In genomic region chr9:102933925-102934721, GRCm38 (mm10) we compare ENCODE assay signal across 8 mouse cellular contexts. TPM values are rescaled to one million over a fixed set of nuclear protein-coding genes. Genes with fewer than 3 reads are reported as not detected.
DNase-seq lines count a peak whose midpoint lies in the region; ATAC-seq and TF ChIP-seq lines count a peak whose summit lies in the region.

No protein-coding gene starts in this region.

- peak; percentile 9 for DNase-seq in kidney, postnatal 0 days (ENCODE audit: low spot score)
- DNase-seq in kidney, postnatal 10 days, result no peak
- DNase-seq in liver, postnatal 0 days, result peak; percentile 66
- no peak for DNase-seq in frontal cortex, postnatal 36 days (ENCODE audit: low spot score in 2 of 2)
- DNase-seq in layer of hippocampus, postnatal 10 days (ENCODE audit: low spot score in 2 of 2), result no peak
- DNase-seq in ovary, postnatal 36 days (ENCODE audit: low spot score), result no peak

- no peak overlapping the region for H3K27ac ChIP-seq in kidney, postnatal 0 days
- peak overlapping the region; percentile 46 for H3K27ac ChIP-seq in heart, embryonic 16.5 days (ENCODE audit: low read length)
- H3K27ac ChIP-seq in liver, postnatal 0 days (ENCODE audit: low read depth), result peak overlapping the region; percentile 17; the same call in 1 of the 2 replicates
- peak overlapping the region; percentile 19 for H3K27ac ChIP-seq in small intestine, adult 2 months (ENCODE audit: insufficient read depth, low read depth, low read length)

- H3K4me1 ChIP-seq in kidney, postnatal 0 days (replicated peaks; ENCODE audit: insufficient read depth, low read length), result no peaks in the 10 kb centered on the region
- peaks cover 5% of the 10 kb centered on the region; the same call in 1 of the 2 replicates for H3K4me1 ChIP-seq in heart, embryonic 16.5 days (ENCODE audit: control insufficient read depth, insufficient read depth, low read length)
- H3K4me1 ChIP-seq in liver, postnatal 0 days (ENCODE audit: insufficient read depth), result 0 out of 2 replicates have a peak, but pooled peaks cover 4% of the 10 kb centered on the region
- peaks cover 2% of the 10 kb centered on the region; the same call in 1 of the 2 replicates for H3K4me1 ChIP-seq in small intestine, adult 2 months (ENCODE audit: control insufficient read depth, insufficient read depth, insufficient read length, low read length)

- ATAC-seq in kidney, postnatal 0 days (replicated peaks; ENCODE audit: low FRiP score, low read depth), result no peak; the same call in 1 of the 2 replicates
- no peak; the same call in 1 of the 2 replicates for ATAC-seq in heart, embryonic 16.5 days (replicated peaks; ENCODE audit: extremely low read depth, insufficient read depth, low FRiP score)
- ATAC-seq in liver, postnatal 0 days, result peak; percentile 99

- no peak for TF ChIP-seq POLR2A in small intestine, adult 2 months (IDR thresholded peaks at IDR 0.05; ENCODE audit: low read depth, low read length)

- H3K9me3 ChIP-seq in kidney, postnatal 0 days (replicated peaks; ENCODE audit: low read length), result no peaks in the 10 kb centered on the region
- no peaks in the 10 kb centered on the region for H3K9me3 ChIP-seq in heart, embryonic 16.5 days (replicated peaks; ENCODE audit: control insufficient read depth, low read length)
- no peaks in the 10 kb centered on the region for H3K9me3 ChIP-seq in liver, postnatal 0 days (ENCODE audit: low read length)

- TF ChIP-seq EP300 in liver, postnatal 0 days (IDR thresholded peaks at IDR 0.05; ENCODE audit: low read depth), result no peak

- no peaks in the 10 kb centered on the region for H3K27me3 ChIP-seq in kidney, postnatal 0 days (ENCODE audit: insufficient read depth, low read length)
- H3K27me3 ChIP-seq in heart, embryonic 16.5 days (ENCODE audit: control insufficient read depth, insufficient read depth, low read length), result no peaks in the 10 kb centered on the region
- no peaks in the 10 kb centered on the region for H3K27me3 ChIP-seq in liver, postnatal 0 days (ENCODE audit: insufficient read depth, low read length)
- no peaks in the 10 kb centered on the region for H3K27me3 ChIP-seq in small intestine, adult 2 months (ENCODE audit: control insufficient read depth, insufficient read depth, low read length)

- H3K4me2 ChIP-seq in kidney, postnatal 0 days (ENCODE audit: low read length), result peak overlapping the region; percentile 43
- peak overlapping the region; percentile 61 for H3K4me2 ChIP-seq in heart, embryonic 16.5 days (ENCODE audit: low read depth, low read length)
- peak overlapping the region; percentile 55 for H3K4me2 ChIP-seq in liver, postnatal 0 days (ENCODE audit: low read depth, low read length)

- WGBS in kidney, postnatal 0 days, result 49% methylated on average over 20 of the region's 20 CpGs
- 24% methylated on average over 20 of the region's 20 CpGs for WGBS in heart, embryonic 16.5 days
- WGBS in liver, postnatal 0 days (ENCODE audit: insufficient replicate concordance), result 35% methylated on average over 20 of the region's 20 CpGs
- WGBS in small intestine, adult 2 months, result 20% methylated on average over 20 of the region's 20 CpGs

- H3K9ac ChIP-seq in kidney, postnatal 0 days (ENCODE audit: low read depth, low read length), result 0 out of 2 replicates have a peak overlapping the region, but pooled peaks have one; percentile 19
- H3K9ac ChIP-seq in heart, embryonic 16.5 days (ENCODE audit: low read length), result peak overlapping the region; percentile 49; the same call in 1 of the 2 replicates
- no peak overlapping the region for H3K9ac ChIP-seq in liver, postnatal 0 days (replicated peaks)

- TF ChIP-seq CTCF in kidney, postnatal 0 days (IDR thresholded peaks at IDR 0.05; ENCODE audit: low read depth), result no peak
- no peak for TF ChIP-seq CTCF in liver, postnatal 0 days (IDR thresholded peaks at IDR 0.05; ENCODE audit: low read depth)
- no peak for TF ChIP-seq CTCF in small intestine, adult 2 months (IDR thresholded peaks at IDR 0.05; ENCODE audit: extremely low read depth, insufficient read length, insufficient replicate concordance, low read depth, low read length)

- H3K4me3 ChIP-seq in kidney, postnatal 0 days (replicated peaks; ENCODE audit: low read depth, low read length), result no peak overlapping the region
- peak overlapping the region; percentile 40 for H3K4me3 ChIP-seq in heart, embryonic 16.5 days (ENCODE audit: low read length)
- H3K4me3 ChIP-seq in liver, postnatal 0 days (ENCODE audit: low read depth, low read length), result peak overlapping the region; percentile 26
- peak overlapping the region; percentile 55 for H3K4me3 ChIP-seq in small intestine, adult 2 months (ENCODE audit: low read depth, low read length)

- H3K36me3 ChIP-seq in kidney, postnatal 0 days (ENCODE audit: insufficient read depth, low read length), result no peaks in the 10 kb centered on the region
- H3K36me3 ChIP-seq in heart, embryonic 16.5 days (ENCODE audit: control insufficient read depth, insufficient read depth), result no peaks in the 10 kb centered on the region
- no peaks in the 10 kb centered on the region for H3K36me3 ChIP-seq in liver, postnatal 0 days (replicated peaks; ENCODE audit: insufficient read depth, low read length)
- H3K36me3 ChIP-seq in small intestine, adult 2 months (ENCODE audit: control insufficient read depth, insufficient read depth, low read length), result no peaks in the 10 kb centered on the region

RNA-seq across cellular contexts. Expression of gene Slco2a1, which starts 54.4 kb away (rescaled TPM):
- 8.7 and 9.8 TPM in 2 replicates for polyA plus RNA-seq in kidney, postnatal 0 days (2015; fragmentation: Nextera tagmentation; extraction: Ambion mirVana)
- polyA plus RNA-seq in heart, embryonic 16.5 days (2015; fragmentation: Nextera tagmentation; extraction: Ambion mirVana), result 7.9 and 8.2 TPM in 2 replicates
- polyA plus RNA-seq in liver, postnatal 0 days (2015; fragmentation: Nextera tagmentation; extraction: Ambion mirVana), result 8.5 and 11.2 TPM in 2 replicates
- 38.0 and 84.7 TPM in 2 replicates for polyA plus RNA-seq in small intestine, adult 2 months (2012; rRNA removed)
- total RNA-seq in layer of hippocampus, postnatal 10 days (2021), result 1 to 10 TPM; 4.2 to 7.0 TPM

Comparison
In these comparisons a context has a peak if more than half of its experiments do, and no peak if none do; other contexts are left out.
1. DNase-seq: peak in kidney, postnatal 0 days (single experiment) and liver, postnatal 0 days (single experiment); none in kidney, postnatal 10 days (single experiment), frontal cortex, postnatal 36 days (0 of 2), layer of hippocampus, postnatal 10 days (0 of 2) and ovary, postnatal 36 days (single experiment).
2. Peak in every context shown above with its lines, with median percentiles within 50 percentile points of each other: H3K4me2 ChIP-seq.